Mouse (Mus musculus): ENCODE measurements at regions not wholly inside any gene's neighbourhood (a gene's known extent, or its start where the extent isn't known, plus 50 kb on each side); places are given as distances from the start of the nearest gene placed in this dataset.

- H3K4me2 ChIP-seq (replicated peaks): no peak overlapping the region
- WGBS: 84% methylated on average over 12 of the region's 12 CpGs
- H3K36me3 ChIP-seq: no peaks in the 10 kb centered on the region
- no peak overlapping the region for H3K27ac ChIP-seq
- H3K27me3 ChIP-seq: no peaks in the 10 kb centered on the region
- no peaks in the 10 kb centered on the region for H3K9me3 ChIP-seq (replicated peaks)
- no peak overlapping the region for H3K4me3 ChIP-seq
- no peaks in the 10 kb centered on the region for H3K4me1 ChIP-seq
- H3K9ac ChIP-seq: no peak overlapping the region
- no peak for ATAC-seq (ENCODE audit: low FRiP score)
Observed at GRCm38 (mm10) chr17:50388715-50389710, 95.6 kb upstream of the Dazl start.

GRCm38 (mm10) chr17:50390151-50390550 is 96.7 kb upstream of the Dazl start:
- no peak for ATAC-seq (ENCODE audit: low FRiP score)
- Histone ChIP-seq H3K9me3 (replicated peaks) (no peaks in the 10 kb centered on the region), H3K4me3 (no peak overlapping the region), H3K4me1 (no peaks in the 10 kb centered on the region), H3K4me2 (replicated peaks) (no peak overlapping the region), H3K9ac (no peak overlapping the region), H3K27ac (no peak overlapping the region), H3K36me3 (no peaks in the 10 kb centered on the region), H3K27me3 (no peaks in the 10 kb centered on the region)
- WGBS: 90% methylated on average over 1 of the region's 1 CpGs

- Histone ChIP-seq H3K9ac (no peak overlapping the region), H3K4me3 (no peak overlapping the region), H3K36me3 (no peaks in the 10 kb centered on the region), H3K4me2 (replicated peaks) (no peak overlapping the region), H3K27ac (no peak overlapping the region), H3K27me3 (no peaks in the 10 kb centered on the region), H3K4me1 (no peaks in the 10 kb centered on the region), H3K9me3 (replicated peaks) (no peaks in the 10 kb centered on the region)
- ATAC-seq (ENCODE audit: low FRiP score): no peak
- 84% methylated on average over 4 of the region's 4 CpGs for whole genome bisulfite sequencing
Observed at GRCm38 (mm10) chr17:50391207-50391606, 97.8 kb upstream of the Dazl start.

- WGBS: 93% methylated on average over 11 of the region's 11 CpGs
Observed at GRCm38 (mm10) chr17:50391996-50392395, 98.6 kb upstream of the Dazl start.

GRCm38 (mm10) chr17:50392428-50392827 is 99.0 kb upstream of the Dazl start:
- Histone ChIP-seq H3K4me2 (replicated peaks) (no peak overlapping the region), H3K9ac (no peak overlapping the region), H3K4me3 (no peak overlapping the region), H3K27me3 (no peaks in the 10 kb centered on the region), H3K36me3 (no peaks in the 10 kb centered on the region), H3K9me3 (replicated peaks) (no peaks in the 10 kb centered on the region), H3K4me1 (no peaks in the 10 kb centered on the region), H3K27ac (no peak overlapping the region)
- 88% methylated on average over 6 of the region's 6 CpGs for WGBS
- ATAC-seq (ENCODE audit: low FRiP score): no peak

More at GRCm38 (mm10) chr17:50391996-50392395, 98.6 kb upstream of the Dazl start:
- Histone ChIP-seq H3K4me3 (no peak overlapping the region), H3K4me1 (no peaks in the 10 kb centered on the region), H3K36me3 (no peaks in the 10 kb centered on the region), H3K9me3 (replicated peaks) (no peaks in the 10 kb centered on the region), H3K27me3 (no peaks in the 10 kb centered on the region), H3K27ac (no peak overlapping the region), H3K4me2 (replicated peaks) (no peak overlapping the region), H3K9ac (no peak overlapping the region)
- no peak for ATAC-seq (ENCODE audit: low FRiP score)

GRCm38 (mm10) chr17:50392966-50393365 is 99.5 kb upstream of the Dazl start:
- 83% methylated on average over 2 of the region's 2 CpGs for WGBS
- H3K9me3 ChIP-seq (replicated peaks): no peaks in the 10 kb centered on the region

GRCm38 (mm10) chr17:50393698-50394097 is 100.3 kb upstream of the Dazl start:
- no peak overlapping the region for H3K9ac ChIP-seq
- H3K27ac ChIP-seq: no peak overlapping the region
- no peak overlapping the region for H3K4me3 ChIP-seq
- H3K4me1 ChIP-seq: no peaks in the 10 kb centered on the region
- no peak for ATAC-seq (ENCODE audit: low FRiP score)
- WGBS: 63% methylated on average over 3 of the region's 3 CpGs
- H3K4me2 ChIP-seq (replicated peaks): no peak overlapping the region
- H3K36me3 ChIP-seq: no peaks in the 10 kb centered on the region
- H3K9me3 ChIP-seq (replicated peaks): no peaks in the 10 kb centered on the region
- no peaks in the 10 kb centered on the region for H3K27me3 ChIP-seq

More at GRCm38 (mm10) chr17:50392966-50393365, 99.5 kb upstream of the Dazl start:
- no peak overlapping the region for H3K4me2 ChIP-seq (replicated peaks)
- H3K9ac ChIP-seq: no peak overlapping the region
- H3K4me1 ChIP-seq: no peaks in the 10 kb centered on the region
- H3K27me3 ChIP-seq: no peaks in the 10 kb centered on the region
- no peak for ATAC-seq (ENCODE audit: low FRiP score)
- H3K36me3 ChIP-seq: no peaks in the 10 kb centered on the region
- no peak overlapping the region for H3K27ac ChIP-seq
- H3K4me3 ChIP-seq: no peak overlapping the region

GRCm38 (mm10) chr17:50394801-50395200 is 101.4 kb upstream of the Dazl start:
- ATAC-seq (ENCODE audit: low FRiP score): no peak
- Histone ChIP-seq H3K36me3 (no peaks in the 10 kb centered on the region), H3K4me3 (no peak overlapping the region), H3K4me1 (no peaks in the 10 kb centered on the region), H3K27ac (no peak overlapping the region), H3K27me3 (no peaks in the 10 kb centered on the region), H3K9ac (no peak overlapping the region), H3K9me3 (replicated peaks) (no peaks in the 10 kb centered on the region), H3K4me2 (replicated peaks) (no peak overlapping the region)
- WGBS: 82% methylated on average over 1 of the region's 1 CpGs

- H3K4me3 ChIP-seq: no peak overlapping the region
- ATAC-seq (ENCODE audit: low FRiP score): no peak
- H3K9ac ChIP-seq: no peak overlapping the region
- no peaks in the 10 kb centered on the region for H3K4me1 ChIP-seq
- no peak overlapping the region for H3K27ac ChIP-seq
- 91% methylated on average over 11 of the region's 11 CpGs for WGBS
- no peaks in the 10 kb centered on the region for H3K36me3 ChIP-seq
- no peak overlapping the region for H3K4me2 ChIP-seq (replicated peaks)
- no peaks in the 10 kb centered on the region for H3K9me3 ChIP-seq (replicated peaks)
- H3K27me3 ChIP-seq: no peaks in the 10 kb centered on the region
Observed at GRCm38 (mm10) chr17:50395669-50396068, 102.2 kb upstream of the Dazl start.

GRCm38 (mm10) chr17:50397324-50397723 is 103.9 kb upstream of the Dazl start:
- ATAC-seq (ENCODE audit: low FRiP score): no peak
- no peak overlapping the region for H3K4me2 ChIP-seq (replicated peaks)
- H3K27ac ChIP-seq: no peak overlapping the region
- H3K27me3 ChIP-seq: no peaks in the 10 kb centered on the region
- H3K4me1 ChIP-seq: no peaks in the 10 kb centered on the region
- no peak overlapping the region for H3K4me3 ChIP-seq
- H3K36me3 ChIP-seq: no peaks in the 10 kb centered on the region
- 57% methylated on average over 4 of the region's 4 CpGs for WGBS
- no peak overlapping the region for H3K9ac ChIP-seq
- no peaks in the 10 kb centered on the region for H3K9me3 ChIP-seq (replicated peaks)

GRCm38 (mm10) chr17:50407249-50407990 is 101.8 kb upstream of the Plcl2 start:
- H3K36me3 ChIP-seq: no peaks in the 10 kb centered on the region
- H3K4me3 ChIP-seq: no peak overlapping the region
- no peak overlapping the region for H3K9ac ChIP-seq
- WGBS: 48% methylated on average over 11 of the region's 11 CpGs
- H3K4me2 ChIP-seq (replicated peaks): no peak overlapping the region
- H3K27ac ChIP-seq: no peak overlapping the region
- H3K9me3 ChIP-seq (replicated peaks): no peaks in the 10 kb centered on the region
- H3K4me1 ChIP-seq: peaks cover 5% of the 10 kb centered on the region; the same call in 1 of the 2 replicates
- no peak for ATAC-seq (ENCODE audit: low FRiP score)
- no peaks in the 10 kb centered on the region for H3K27me3 ChIP-seq

GRCm38 (mm10) chr17:50408581-50408980 is 100.6 kb upstream of the Plcl2 start:
- Histone ChIP-seq H3K4me1 (peaks cover 5% of the 10 kb centered on the region; the same call in 1 of the 2 replicates), H3K9me3 (replicated peaks) (no peaks in the 10 kb centered on the region), H3K36me3 (no peaks in the 10 kb centered on the region), H3K4me2 (replicated peaks) (no peak overlapping the region), H3K27me3 (no peaks in the 10 kb centered on the region), H3K4me3 (no peak overlapping the region), H3K27ac (no peak overlapping the region), H3K9ac (no peak overlapping the region)
- WGBS: 93% methylated on average over 10 of the region's 10 CpGs
- no peak for ATAC-seq (ENCODE audit: low FRiP score)

Measured in hindbrain, embryonic 12.5 days (tissue).